Mouse (Mus musculus): ENCODE measurements at regions not wholly inside any gene's neighbourhood (a gene's known extent, or its start where the extent isn't known, plus 50 kb on each side); places are given as distances from the start of the nearest gene placed in this dataset.
A peak's percentile ranks its signal among the peaks of the same experiment; 100 is the strongest.
"Not testable (repeated sequence)": the region's sequence is repeated elsewhere in the genome, so short reads cannot be mapped to it uniquely, and the experiment has no call there.

DNA sequence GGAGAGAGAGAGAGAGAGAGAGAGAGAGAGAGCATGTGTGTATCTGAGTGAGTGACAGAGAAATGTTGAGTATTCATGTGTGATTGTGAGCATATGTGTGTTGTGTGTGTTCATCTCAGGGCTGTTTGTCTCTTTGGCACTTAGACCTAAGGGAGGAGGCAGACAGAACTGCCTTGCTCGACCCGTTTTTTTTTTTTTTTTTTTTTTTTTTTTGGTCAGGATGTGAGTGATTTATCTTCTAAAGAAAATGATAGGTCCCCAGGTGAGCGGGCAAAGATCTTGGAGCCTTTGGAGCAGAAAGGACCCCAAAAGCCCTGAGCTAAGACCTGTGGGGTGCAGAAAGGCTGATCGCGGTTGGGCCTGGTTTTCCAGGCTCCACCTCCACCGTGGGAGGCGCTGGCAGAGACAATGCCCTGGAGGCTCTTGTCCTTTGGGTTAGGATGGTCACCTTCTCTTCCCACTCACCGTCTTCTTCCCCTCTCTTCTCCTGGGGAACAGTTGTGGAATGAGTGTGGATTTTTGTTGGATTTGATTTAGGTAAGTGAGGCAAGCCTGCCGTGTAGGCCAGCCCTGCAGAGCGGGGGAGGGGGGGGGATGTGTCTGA lies 147.1 kb upstream of the Ttc29 start:
- no peak for DNase-seq (ENCODE audit: low read depth, low spot score)

DNA sequence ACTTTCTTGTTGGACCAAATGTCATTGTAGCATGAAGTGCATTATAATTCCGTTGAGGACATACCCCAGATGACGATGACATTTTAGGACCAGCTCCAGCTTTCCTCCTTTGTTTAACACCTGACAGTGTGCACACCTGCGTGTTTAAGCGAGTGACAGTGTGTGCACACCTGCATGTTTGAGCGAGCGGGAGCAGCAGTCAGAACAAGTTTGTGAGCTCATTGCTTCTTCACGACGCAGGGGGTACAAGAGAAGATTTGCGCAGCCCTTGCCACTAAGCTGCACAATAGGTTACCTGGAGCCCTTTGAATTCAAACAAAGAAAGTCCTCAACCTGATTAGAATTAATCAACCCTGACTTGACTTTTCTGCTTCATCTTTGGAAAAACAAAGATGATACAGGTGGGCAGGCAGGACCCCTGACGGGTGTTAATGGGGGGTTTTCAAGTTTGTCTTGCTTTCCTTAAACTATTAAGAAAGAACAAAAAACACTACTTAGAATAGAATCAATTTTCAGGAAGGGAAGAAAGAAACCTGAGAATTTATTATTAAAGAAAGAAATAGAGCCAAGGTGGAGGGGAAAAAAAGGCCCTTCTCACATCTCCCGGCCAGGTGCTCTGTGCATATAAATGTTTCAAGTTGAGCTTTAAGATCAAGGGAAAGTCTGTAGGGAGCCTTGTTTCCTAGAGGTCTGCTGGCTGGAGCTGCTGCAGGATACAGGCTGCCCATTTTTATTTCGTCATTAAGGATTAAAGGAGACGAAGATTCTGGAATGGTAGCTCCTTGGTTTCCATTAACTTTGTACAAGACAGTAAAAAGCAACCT lies 144.8 kb upstream of the Ttc29 start:
- no peak for DNase-seq (ENCODE audit: low read depth, low spot score)

DNA sequence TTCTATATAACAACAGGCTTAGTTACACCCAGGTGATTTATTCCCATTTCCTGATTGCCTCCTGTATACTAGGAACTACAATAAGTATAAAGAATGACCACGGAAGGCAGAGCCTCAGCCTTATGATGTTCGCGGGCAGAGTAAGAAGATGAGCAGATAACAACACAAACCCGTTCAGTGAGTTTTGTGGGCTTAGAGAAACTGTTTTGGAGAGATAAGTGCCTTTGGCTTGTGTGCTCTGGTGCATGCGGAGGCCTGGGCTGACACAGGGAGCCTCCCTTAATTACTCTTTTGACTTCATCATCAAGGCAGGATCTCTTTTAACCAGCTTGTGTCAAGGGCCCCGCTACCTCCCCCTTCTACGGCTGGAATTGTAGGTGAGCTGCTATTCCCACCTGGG lies 139.3 kb upstream of the Ttc29 start:
- DNase-seq (ENCODE audit: low read depth, low spot score): no peak

DNA sequence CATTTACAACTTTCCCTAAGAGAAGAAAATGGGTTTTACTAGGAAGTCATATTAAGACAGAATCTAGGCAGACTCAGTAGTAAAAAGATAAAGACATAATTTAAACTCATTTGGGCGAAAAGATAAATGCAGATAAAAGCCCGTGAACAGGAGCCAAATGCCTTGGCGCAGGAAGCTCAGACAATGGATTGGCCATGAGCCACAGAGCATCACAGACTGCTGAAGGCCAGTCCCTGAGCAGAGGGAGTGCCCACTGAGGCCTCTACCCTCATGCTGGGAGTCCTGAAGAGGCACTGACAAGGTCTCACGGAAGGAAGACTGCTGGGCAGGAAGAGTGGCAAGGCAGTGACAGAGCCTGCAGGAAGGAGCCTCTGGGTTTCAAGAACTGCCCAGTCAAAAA lies 136.0 kb upstream of the Ttc29 start:
- no peak for DNase-seq (ENCODE audit: low read depth, low spot score)

DNA sequence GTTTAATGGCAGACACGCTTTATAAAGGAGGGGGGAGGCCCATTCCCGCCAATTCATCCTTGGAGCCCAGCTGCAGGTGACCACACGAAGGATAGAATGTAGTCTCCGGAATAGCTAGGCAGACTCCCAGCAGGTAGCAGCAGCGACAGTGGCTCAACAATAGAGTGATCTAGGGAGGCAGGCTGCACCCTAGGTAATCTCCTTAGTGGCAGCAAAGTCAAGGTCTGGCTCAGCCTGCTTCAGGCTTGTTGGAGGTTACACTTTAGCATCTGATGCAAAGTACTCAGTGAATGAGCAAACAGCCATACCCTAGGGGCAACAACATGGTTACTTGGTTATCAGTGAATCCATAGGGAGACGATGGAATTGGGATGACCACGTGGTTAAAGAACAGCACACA lies 131.7 kb upstream of the Ttc29 start:
- not testable (repeated sequence) for DNase-seq (ENCODE audit: low read depth, low spot score)

DNA sequence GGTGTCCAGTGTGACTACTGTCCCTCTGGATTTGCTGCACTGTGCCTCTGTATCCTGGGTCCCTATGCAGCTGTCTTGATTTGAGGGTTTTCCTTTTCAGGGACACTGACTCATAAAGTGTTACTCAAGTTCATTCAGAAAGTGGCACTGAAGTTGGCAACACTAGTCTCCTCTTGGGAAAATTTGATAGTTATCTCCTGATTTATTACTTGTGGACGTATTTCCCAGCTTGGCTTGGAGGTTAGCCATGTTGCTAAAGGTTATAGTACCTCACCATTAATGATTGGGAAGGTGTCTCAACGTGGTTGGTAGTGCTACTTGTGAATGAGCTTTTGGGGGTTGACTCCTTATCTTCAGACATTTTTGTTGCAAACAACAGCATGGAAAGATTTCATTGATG lies 130.1 kb upstream of the Ttc29 start:
- DNase-seq (ENCODE audit: low read depth, low spot score): no peak

DNA sequence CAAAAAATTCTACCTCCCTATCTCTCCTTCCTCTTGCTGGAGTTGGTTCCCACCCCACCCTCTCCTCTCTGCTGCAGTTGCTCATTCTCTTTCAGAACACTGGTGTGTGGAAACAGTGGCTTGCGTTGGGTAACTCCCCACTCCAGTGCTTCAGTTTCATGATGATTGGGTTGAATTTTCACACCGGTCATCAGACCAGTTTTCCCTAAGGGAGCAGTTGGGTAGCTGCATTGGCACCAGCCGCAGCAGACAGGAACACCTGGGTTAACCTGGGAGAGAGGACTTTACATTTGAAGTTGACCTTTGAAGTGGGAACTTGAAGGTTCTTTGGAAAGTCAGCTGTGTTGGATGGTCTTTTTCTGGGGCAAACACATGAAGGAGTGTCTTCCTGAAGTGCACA lies 126.7 kb upstream of the Ttc29 start:
- no peak for DNase-seq (ENCODE audit: low read depth, low spot score)

DNA sequence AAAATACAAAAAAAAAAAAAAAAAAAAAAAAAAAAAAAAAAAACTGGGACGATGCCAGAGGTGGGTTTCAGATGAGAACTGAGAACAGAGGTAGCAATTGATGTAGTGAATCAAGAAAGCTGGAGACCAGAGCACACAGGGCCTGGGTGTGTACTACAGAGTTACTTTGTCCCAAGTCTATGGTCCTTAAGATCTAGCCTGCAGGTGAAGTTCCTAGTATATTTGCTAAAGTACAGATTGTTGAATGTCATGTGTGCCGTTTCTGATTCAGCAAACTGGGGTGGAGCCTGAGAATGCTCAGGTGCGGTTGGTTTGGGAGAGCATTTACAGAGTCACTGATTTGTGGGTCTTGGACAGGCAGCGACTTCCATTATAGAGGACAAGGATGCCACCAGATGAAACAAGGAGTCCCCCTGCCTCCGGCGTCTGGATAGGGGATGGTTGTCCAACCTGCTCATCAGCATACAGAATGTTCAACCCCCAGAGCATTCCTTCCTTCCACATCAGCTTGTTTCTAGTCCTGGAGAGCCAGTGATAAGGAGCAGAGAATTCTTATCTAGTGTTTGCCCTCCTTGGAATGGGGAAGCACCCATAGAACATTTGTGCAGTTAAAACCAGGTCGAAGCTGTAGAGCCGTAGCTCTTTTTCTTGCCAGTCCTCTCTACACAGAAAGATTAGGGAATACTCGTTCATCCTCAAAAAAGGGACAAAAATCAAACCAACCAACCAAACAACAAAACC lies 122.5 kb upstream of the Ttc29 start:
- DNase-seq (ENCODE audit: low read depth, low spot score): no peak

DNA sequence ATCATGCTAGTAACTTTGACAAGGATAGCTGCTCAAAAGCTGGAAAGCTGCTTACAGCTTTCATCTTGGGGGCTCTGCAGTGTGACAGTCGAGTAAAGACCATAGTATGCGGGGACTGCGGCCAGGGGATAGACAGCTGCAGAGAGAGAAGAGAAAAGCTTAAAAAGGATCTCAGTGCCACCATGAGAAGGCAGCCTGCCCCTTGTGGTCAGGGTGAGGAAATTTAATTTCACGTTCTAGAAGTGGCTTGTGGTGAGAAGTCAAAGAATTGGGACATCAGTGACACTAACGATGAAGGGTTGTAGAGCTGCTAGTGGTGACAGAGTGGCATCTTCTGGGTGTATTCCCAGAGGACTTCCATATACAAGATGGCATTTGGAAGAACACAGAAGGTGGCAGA lies 116.7 kb upstream of the Ttc29 start:
- DNase-seq (ENCODE audit: low read depth, low spot score): no peak

DNA sequence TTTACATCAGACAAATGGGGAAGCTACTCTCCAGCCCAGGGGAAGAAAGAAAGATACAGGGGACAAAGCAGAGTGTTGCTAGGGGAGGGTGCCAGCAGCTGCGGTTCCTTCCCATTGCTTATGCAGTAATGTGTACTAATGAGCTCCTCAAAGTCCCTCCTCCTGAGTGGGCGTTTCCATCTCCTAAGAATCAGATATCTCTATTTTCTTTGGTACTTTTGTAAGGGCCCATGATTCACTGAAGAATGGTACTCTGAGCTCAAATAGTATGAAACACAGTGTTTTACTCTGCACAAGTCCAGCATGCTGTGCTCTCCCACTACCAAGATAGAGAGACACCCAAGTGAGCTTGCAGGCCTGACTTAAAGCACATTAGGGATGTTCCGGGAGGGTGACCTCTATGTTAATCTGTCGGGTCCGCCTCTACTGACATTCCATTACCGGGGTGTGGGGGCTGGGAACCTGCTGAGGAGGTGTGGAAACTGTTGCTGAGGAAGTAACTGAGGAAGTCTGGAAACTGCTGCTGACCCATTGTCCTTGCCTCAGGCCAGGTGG lies 114.8 kb upstream of the Ttc29 start:
- no peak for DNase-seq (ENCODE audit: low read depth, low spot score)

DNA sequence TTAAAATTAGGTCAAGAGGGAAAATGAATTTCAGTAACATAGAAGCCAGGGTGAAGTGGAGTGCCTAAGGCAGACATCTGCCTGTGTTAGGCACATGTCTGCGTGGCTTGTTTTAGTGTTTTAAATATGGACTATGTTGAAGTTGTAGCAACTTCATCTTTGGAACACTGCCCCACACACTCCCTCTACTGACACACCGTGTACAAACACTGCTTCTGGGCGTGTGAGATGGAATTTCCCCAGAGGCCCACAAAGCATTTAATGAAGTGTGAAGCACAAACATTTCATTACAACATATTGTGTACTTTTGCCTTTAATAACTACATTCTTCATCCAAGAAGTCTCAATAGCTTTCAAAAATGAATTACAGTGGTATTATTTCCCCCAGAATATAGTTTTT lies 114.0 kb upstream of the Ttc29 start:
- no peak for DNase-seq (ENCODE audit: low read depth, low spot score)

DNA sequence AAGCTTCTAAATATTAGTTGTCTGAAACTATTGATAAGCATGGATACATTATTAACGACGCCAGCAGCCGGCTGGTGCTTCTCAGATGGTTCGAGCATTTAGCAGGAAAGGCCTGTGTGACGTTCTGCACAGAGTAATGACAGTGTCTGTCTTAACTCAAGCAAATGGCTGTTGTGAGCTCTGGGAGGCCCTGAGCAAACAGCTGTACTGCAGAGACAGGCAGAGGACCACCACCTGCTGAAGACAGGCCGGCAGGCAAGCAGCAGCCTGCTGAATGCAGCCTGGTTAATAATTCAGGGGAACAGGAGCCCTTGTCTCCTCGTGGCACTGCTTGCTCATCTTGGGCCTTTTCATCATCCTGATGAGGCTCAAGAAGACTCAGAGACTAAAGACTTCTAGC lies 105.8 kb upstream of the Ttc29 start:
- DNase-seq (ENCODE audit: low read depth, low spot score): no peak

DNA sequence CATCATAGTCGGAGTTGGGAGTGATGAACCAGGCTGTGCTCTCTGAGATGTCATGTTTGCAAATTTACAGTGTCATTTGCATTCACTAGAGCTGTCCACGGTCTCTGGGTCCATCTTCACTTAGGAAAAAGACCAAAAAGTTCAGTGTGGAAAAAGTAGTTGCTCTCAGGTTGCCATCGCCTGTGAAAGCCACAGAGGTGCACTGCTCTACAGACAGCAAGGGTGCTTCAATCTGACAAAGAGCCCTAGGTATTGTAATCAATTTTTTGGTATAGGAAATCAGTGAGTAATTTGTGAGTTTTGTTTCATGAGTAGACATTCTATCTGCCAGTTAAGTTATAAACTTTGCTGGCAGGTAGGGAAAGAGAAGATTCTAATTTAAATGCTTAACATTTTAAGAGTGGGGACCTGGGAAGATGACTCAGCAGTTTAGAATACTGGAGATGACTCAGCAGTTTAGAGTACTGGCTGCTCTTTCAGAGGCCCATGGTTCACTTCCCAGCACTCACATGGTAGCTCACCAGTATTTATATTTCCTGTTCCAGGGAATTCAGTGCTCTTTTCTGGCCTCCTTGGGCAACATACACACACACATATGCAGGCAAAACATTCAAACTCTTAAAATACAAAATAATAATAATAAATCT lies 103.0 kb upstream of the Ttc29 start:
- DNase-seq (ENCODE audit: low read depth, low spot score): no peak

DNA sequence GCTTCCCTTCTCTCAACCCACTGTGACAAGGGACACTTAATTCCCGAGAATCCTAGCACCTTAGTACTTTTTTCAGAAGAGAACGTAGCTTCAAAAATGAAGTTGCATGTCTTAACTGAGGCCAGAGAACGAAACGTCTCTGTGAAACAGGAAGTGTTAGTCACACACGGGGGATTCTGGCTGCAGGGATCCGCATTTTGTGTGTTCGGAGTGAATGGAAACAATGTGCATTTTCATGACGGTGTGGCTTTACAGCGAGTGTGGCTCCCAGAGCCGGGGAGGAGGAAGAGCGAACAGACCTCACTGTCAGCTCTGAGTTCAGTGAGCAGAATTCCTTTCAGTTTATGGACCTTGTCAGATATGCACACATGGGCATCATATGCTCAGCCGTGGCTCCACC lies 100.0 kb upstream of the Ttc29 start:
- DNase-seq (ENCODE audit: low read depth, low spot score): no peak

DNA sequence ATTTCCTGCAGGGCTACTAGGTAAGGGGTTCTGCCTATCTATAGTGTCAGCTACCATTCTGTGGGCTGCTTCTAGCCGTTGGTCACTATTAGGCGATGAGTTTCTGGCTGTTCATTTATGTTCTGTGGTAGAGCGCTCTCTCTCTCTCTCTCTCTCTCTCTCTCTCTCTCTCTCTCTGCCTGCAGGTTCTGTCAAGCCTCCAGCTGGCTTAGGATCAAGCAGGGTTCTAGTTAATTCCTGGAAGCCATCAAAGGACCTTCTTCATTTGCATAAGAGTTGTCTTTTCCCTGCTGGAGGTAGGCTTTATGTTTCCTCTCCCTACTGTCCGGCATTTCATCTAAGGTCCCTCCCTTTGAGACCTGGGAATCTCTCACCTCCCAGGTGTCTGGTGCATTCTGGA lies 98.6 kb upstream of the Ttc29 start:
- DNase-seq (ENCODE audit: low read depth, low spot score): no peak

DNA sequence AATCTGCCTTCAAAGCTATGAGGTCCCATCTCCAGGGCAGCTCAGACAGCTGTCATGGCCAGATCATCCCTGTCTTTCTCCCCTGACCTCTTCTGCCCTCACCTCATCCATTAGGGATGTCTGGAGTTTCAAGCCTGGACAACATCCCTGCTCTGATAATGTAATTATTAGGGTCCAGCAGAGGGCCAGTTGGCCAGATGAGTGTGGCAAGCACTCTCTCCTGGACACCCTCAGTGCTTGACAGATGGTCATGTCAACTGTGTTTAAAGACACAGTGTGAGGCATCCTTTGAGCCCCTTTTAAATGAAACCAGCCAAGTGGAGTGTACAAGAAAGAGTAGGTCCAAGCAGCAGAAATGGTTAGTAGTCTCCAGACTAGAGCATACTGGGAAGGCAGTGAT lies 95.9 kb upstream of the Ttc29 start:
- no peak for DNase-seq (ENCODE audit: low read depth, low spot score)

DNA sequence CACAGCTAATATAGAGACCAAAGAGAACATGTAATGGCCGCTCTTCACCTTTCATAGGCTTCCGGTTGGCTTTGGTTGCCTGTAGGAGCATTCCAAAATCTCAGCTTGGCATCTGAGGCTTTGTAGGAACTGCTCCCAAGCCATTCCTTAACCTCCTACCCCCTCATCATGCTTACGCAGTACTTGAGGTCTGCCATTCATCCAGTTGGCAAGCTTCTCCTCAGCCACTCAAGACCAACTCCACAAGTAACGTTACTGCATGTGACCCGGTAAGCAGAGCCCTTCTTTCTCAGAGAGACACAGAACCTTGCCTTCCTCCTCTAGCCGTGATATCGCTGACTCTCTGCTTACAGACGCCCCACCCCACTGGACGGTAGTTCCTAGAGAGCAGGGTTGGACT lies 94.6 kb upstream of the Ttc29 start:
- no peak for DNase-seq (ENCODE audit: low read depth, low spot score)

DNA sequence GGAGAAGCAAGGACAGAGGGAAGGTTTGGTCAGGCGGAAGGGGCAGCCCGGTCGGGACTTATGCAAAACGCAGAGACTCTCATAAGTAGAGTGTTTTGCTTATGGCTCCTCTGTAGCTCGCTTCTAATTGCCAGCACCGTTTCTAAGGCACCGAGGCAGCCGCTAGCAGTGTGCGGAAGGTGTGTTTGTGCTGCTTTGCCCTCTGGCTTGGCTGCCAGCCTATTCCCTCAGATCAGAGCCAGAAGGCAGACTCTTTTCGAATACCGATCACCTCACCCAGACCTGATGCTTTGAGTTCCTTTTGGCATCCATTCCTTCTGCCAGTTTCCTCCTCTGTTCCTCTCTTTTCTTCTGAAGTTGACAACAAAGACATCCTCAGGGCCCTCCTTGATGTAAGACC lies 93.4 kb upstream of the Ttc29 start:
- no peak for DNase-seq (ENCODE audit: low read depth, low spot score)

DNA sequence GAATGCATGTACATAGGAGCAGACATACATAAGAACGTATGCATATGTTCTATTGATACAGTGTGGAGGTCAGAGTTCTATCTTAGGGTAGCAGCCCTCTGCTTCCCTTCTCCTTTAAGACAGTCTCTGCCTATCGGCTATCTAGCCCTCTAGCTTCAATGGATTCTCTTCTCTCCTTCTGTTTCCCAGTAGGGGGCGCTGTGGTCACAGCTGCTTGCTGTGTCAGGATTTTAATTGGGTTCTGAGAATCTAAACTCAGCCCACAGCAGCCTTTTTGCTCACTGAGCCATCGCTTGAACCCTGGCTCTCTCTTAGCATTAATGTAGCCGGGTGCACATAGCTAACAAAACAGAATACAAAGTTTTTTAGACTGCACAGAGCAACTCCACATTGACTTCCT lies 88.8 kb upstream of the Ttc29 start:
- DNase-seq (ENCODE audit: low read depth, low spot score): no peak

DNA sequence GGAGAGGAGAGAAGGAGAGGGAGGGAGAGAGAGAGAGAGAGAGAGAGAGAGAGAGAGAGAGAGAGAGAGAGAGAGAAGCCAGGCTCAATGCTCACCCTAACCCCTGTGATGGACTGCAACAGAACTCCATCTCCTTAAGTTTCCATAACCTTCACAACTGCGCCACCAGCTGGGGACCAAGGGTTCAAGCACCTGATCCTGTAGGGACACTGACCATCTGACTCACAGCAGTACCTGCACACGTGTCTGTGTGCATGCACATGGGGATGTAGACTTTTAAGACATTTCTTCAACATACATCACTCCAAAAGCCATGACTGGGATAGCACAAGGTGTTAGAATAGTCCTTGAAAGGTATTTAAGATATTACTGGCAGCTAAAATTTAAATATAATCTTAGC lies 85.2 kb upstream of the Ttc29 start:
- peak; percentile 3 for DNase-seq (ENCODE audit: low read depth, low spot score)

DNA sequence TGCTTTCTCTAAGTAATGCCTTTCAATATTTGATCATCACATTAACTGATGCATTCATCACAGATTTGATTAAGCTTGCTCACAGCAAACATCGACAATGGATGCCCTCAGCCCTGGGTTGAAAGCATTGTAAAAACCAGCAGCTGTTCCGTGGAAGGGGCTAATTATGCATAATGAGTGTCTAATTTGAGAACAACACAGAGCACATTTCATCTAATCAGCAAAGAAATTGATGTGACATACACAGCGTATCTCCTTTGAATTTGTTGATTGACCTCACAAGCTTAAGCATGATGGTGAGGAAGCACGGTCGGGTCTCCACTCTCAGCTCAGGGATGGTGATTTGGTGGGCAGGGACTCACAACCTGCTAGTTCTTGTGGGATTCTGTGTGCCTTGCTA lies 84.0 kb upstream of the Ttc29 start:
- no peak for DNase-seq (ENCODE audit: low read depth, low spot score)

DNA sequence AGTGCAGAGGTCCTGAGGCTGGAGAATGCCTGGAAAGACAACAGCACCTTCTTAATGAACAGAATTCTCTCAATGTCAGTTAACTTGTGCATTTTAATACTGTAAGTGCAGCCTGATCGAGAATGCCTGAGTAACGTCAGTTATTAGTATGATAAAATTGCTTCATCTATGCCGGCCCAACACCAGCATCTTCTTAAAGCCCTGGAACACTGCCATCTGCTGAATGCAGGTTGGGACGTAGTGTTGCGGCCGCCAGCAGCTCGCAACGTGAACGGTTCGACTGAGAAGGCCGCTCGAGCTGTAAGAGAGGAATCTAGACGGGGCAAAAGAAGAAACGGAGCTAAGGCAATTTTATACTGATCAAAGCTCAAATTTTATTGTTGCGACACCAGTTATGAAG lies 73.6 kb upstream of the Ttc29 start:
- not testable (repeated sequence) for DNase-seq (ENCODE audit: low read depth, low spot score)
